Mouse (Mus musculus) adrenal gland, adult (tissue): ENCODE measurements around the gene Map4k3.

ENCODE experiments used
- DNase-seq, 2 experiments: peaks; one replicate each; pipeline ENCODE4 v3.0.0; 2022 to 2023; ENCODE audit warnings: low spot score in 1 of 2; ENCODE audit not compliant: inconsistent age in 2 of 2

The Map4k3 gene

GRCm38 (mm10) chr17:80686066-80686465, 42.2 kb downstream of the Map4k3 start:
- no peak for DNase-seq

- peak; percentile 57 to 81 for DNase-seq
Observed at GRCm38 (mm10) chr17:80683821-80684576, 44.3 kb downstream of the Map4k3 start.

GRCm38 (mm10) chr17:80683041-80683440, 45.2 kb downstream of the Map4k3 start:
- DNase-seq = peak; percentile 65 to 81

GRCm38 (mm10) chr17:80678190-80678589, 50.1 kb downstream of the Map4k3 start:
- DNase-seq = no peak

GRCm38 (mm10) chr17:80676859-80677535, 51.3 kb downstream of the Map4k3 start:
- DNase-seq = no peak

- DNase-seq = no peak
Observed at GRCm38 (mm10) chr17:80676211-80676610, 52.1 kb downstream of the Map4k3 start.

- no peak for DNase-seq
Observed at GRCm38 (mm10) chr17:80670395-80670794, 57.9 kb downstream of the Map4k3 start.

- DNase-seq = no peak
Observed at GRCm38 (mm10) chr17:80663623-80664022, 64.7 kb downstream of the Map4k3 start.

- no peak for DNase-seq
Observed at GRCm38 (mm10) chr17:80662836-80663620, 65.3 kb downstream of the Map4k3 start.

- no peak for DNase-seq
Observed at GRCm38 (mm10) chr17:80661896-80662295, 66.4 kb downstream of the Map4k3 start.

GRCm38 (mm10) chr17:80660707-80661380, 67.4 kb downstream of the Map4k3 start:
- no peak for DNase-seq

GRCm38 (mm10) chr17:80660234-80660633, 68.1 kb downstream of the Map4k3 start:
- no peak for DNase-seq

GRCm38 (mm10) chr17:80659821-80660220, 68.5 kb downstream of the Map4k3 start:
- no peak for DNase-seq

GRCm38 (mm10) chr17:80654323-80654722, 74.0 kb downstream of the Map4k3 start:
- DNase-seq = no peak

- DNase-seq = peak; percentile 27 to 80
Observed at GRCm38 (mm10) chr17:80652740-80653139, 75.5 kb downstream of the Map4k3 start.

GRCm38 (mm10) chr17:80646843-80647242, 81.4 kb downstream of the Map4k3 start:
- DNase-seq = no peak

- DNase-seq = peak; percentile 89 to 94
Observed at GRCm38 (mm10) chr17:80646131-80646530, 82.2 kb downstream of the Map4k3 start.

- no peak for DNase-seq
Observed at GRCm38 (mm10) chr17:80645694-80646034, 82.6 kb downstream of the Map4k3 start.

GRCm38 (mm10) chr17:80644983-80645693, 83.1 kb downstream of the Map4k3 start:
- DNase-seq = no peak

- peak; percentile 29 to 51 for DNase-seq
Observed at GRCm38 (mm10) chr17:80644567-80644966, 83.7 kb downstream of the Map4k3 start.

- DNase-seq = no peak
Observed at GRCm38 (mm10) chr17:80638121-80638520, 90.2 kb downstream of the Map4k3 start.
